Mouse (Mus musculus): Measurements from ENCODE around the gene Bfsp1. TPM values are rescaled to one million over a fixed set of nuclear protein-coding genes. Genes with fewer than 3 reads are reported as not detected.

Gene Bfsp1
- polyA plus RNA-seq, 1 experiment from 2014 or later = 2.2 TPM

GRCm38 (mm10) chr2:143806924-143807664, 55.9 kb downstream of the Bfsp1 start:
- H3K27ac ChIP-seq = no peak overlapping the region
- H3K9me3 ChIP-seq = no peaks in the 10 kb centered on the region
- 68% methylated on average over 9 of the region's 9 CpGs for WGBS
- no peaks in the 10 kb centered on the region for H3K36me3 ChIP-seq
- H3K4me1 ChIP-seq = peaks cover 12% of the 10 kb centered on the region; the same call in 1 of the 2 replicates
- no peaks in the 10 kb centered on the region for H3K27me3 ChIP-seq (ENCODE audit: insufficient read depth, poor library complexity, severe bottlenecking)
- DNase-seq (ENCODE audit: low spot score) = peak; percentile 19
- no peak overlapping the region for H3K4me3 ChIP-seq

DNA sequence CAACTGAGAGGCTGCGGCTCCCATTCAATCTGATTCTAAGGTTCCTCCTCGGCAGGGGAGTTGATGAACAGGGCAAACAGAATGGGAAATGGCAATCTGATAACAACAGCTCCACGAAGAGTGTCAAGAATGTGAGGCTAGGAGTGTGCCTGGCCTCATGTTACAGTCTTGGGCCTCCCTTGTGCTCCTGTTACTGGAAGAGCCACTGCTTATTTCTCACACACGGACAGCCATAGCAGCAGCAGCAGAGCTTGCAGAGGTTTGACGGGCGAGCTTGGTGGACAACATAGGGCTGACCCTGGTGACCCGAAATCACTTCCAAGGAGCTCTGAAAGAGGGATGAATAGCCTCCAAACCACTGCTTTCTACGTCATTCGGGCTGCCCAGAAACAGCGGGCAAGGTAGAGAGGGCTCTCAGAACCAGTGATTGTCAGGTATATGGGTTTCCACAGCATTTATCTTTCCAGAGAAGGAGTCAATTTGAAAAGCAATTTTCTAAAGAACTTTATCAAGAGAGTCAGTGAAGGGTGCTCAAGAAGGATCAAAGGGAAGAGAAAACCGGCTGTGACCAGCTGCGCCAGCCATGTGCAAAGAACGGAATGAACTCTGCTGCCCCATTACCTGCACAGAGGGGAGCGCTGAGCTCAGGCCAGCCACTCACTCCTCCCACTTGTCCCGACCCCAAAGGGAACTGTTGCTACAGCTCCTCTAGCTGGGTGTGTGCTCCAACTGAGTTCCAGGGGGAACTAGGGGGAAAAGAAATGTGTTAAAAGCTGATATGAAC, 56.6 kb downstream of the Bfsp1 start:
- no peaks in the 10 kb centered on the region for H3K27me3 ChIP-seq (ENCODE audit: insufficient read depth, poor library complexity, severe bottlenecking)
- H3K4me1 ChIP-seq = peaks cover 12% of the 10 kb centered on the region; the same call in 1 of the 2 replicates
- DNase-seq (ENCODE audit: low spot score) = peak; percentile 66
- no peak overlapping the region for H3K4me3 ChIP-seq
- H3K9me3 ChIP-seq = no peaks in the 10 kb centered on the region
- 58% methylated on average over 15 of the region's 15 CpGs for WGBS
- no peaks in the 10 kb centered on the region for H3K36me3 ChIP-seq
- H3K27ac ChIP-seq = no peak overlapping the region

- H3K27ac ChIP-seq = no peak overlapping the region
- peak; percentile 66 for DNase-seq (ENCODE audit: low spot score)
- H3K4me1 ChIP-seq = peaks cover 2% of the 10 kb centered on the region; the same call in 1 of the 2 replicates
- 81% methylated on average over 5 of the region's 5 CpGs for WGBS
- H3K9me3 ChIP-seq = no peaks in the 10 kb centered on the region
- H3K4me3 ChIP-seq = no peak overlapping the region
- H3K27me3 ChIP-seq (ENCODE audit: insufficient read depth, poor library complexity, severe bottlenecking) = no peaks in the 10 kb centered on the region
- no peaks in the 10 kb centered on the region for H3K36me3 ChIP-seq
Measured at GRCm38 (mm10) chr2:143801097-143801496, 61.9 kb downstream of the Bfsp1 start.

- Histone ChIP-seq H3K27me3 (ENCODE audit: insufficient read depth, poor library complexity, severe bottlenecking) (no peaks in the 10 kb centered on the region), H3K36me3 (no peaks in the 10 kb centered on the region), H3K27ac (no peak overlapping the region), H3K4me1 (no peaks in the 10 kb centered on the region), H3K4me3 (no peak overlapping the region), H3K9me3 (no peaks in the 10 kb centered on the region)
- 76% methylated on average over 4 of the region's 4 CpGs for WGBS
- DNase-seq (ENCODE audit: low spot score) = no peak
Measured at GRCm38 (mm10) chr2:143796335-143797013, 66.5 kb downstream of the Bfsp1 start.

DNA sequence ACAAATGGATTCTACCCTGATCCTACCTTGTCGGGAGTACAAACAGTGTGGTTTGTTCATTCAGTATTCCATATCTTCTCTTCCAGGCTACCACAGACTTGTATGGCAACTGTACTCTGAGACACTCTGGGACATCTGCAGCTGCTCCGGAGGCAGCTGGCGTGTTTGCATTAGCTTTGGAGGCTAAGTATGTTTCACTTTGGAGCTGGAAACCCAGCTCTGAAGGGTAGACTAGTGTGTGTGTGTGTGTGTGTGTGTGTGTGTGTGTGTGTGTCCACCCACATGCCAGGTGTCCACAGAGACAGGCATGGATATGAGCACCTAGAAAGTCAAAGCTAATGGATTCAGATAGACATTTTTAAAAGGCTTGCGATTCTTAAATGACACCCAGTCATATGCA, 67.1 kb downstream of the Bfsp1 start:
- Histone ChIP-seq H3K27ac (no peak overlapping the region), H3K36me3 (no peaks in the 10 kb centered on the region), H3K27me3 (ENCODE audit: insufficient read depth, poor library complexity, severe bottlenecking) (no peaks in the 10 kb centered on the region), H3K4me1 (no peaks in the 10 kb centered on the region), H3K9me3 (no peaks in the 10 kb centered on the region), H3K4me3 (no peak overlapping the region)
- WGBS = 83% methylated on average over 4 of the region's 4 CpGs
- no peak for DNase-seq (ENCODE audit: low spot score)

DNA sequence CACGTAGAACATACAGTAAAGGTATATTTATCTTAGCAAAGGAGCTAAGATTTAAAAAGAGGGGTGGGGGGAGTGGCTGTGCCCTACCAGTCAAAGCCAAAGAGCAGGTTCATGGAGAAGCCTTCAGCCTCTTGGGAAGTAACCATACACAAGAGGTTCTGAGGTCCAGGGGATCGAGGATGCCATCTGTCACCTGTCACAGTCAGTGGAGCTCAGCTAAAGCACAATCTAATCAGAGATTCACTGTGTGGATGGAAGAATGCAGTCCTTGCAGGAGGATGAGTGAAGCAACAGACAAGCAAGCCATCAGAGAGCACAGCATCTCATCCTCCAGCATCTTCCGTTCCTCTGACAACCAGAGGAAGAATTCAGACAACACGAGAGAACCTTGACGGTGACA, 73.1 kb downstream of the Bfsp1 start:
- no peak overlapping the region for H3K4me3 ChIP-seq
- no peaks in the 10 kb centered on the region for H3K4me1 ChIP-seq
- no peaks in the 10 kb centered on the region for H3K27me3 ChIP-seq (ENCODE audit: insufficient read depth, poor library complexity, severe bottlenecking)
- 77% methylated on average over 5 of the region's 5 CpGs for WGBS
- no peaks in the 10 kb centered on the region for H3K9me3 ChIP-seq
- DNase-seq (ENCODE audit: low spot score) = no peak
- H3K36me3 ChIP-seq = no peaks in the 10 kb centered on the region
- no peak overlapping the region for H3K27ac ChIP-seq

DNA sequence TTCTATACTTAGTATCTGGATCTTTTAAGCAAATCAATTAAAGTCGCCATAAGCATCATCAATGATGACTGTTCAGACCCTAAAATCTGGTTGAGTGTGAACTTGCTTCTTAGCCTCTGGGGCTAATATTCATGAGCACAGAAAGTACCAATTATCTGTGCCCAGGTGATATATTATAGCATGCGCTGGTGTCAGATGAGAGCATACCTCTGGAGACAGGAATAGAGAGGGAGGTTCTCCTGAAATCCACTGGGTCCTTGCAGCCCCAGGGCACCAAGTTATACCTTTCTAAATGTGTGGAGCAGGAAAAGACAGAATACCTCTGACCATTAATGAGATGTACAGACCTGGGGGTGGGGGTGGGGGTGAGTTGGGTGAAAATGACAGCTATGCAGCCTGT, 82.7 kb downstream of the Bfsp1 start:
- Histone ChIP-seq H3K4me1 (no peaks in the 10 kb centered on the region), H3K27me3 (ENCODE audit: insufficient read depth, poor library complexity, severe bottlenecking) (no peaks in the 10 kb centered on the region), H3K9me3 (no peaks in the 10 kb centered on the region), H3K4me3 (no peak overlapping the region), H3K27ac (no peak overlapping the region), H3K36me3 (no peaks in the 10 kb centered on the region)
- WGBS = 73% methylated on average over 2 of the region's 2 CpGs
- DNase-seq (ENCODE audit: low spot score) = no peak

Other genes with a start within 250 kb of the Bfsp1 start
- gene Dstn, start 52.1 kb upstream of the Bfsp1 start, polyA plus RNA-seq (2016; fragmentation: Nextera tagmentation; extraction: Ambion mirVana) = 746 and 989 TPM in 2 replicates
- 57.6 and 86.9 TPM in 2 replicates for gene Rrbp1, start 148.1 kb upstream of the Bfsp1 start, polyA plus RNA-seq (2016; fragmentation: Nextera tagmentation; extraction: Ambion mirVana)
- not detected in 2 replicates for gene Banf2, start 169.9 kb upstream of the Bfsp1 start, polyA plus RNA-seq (2016; fragmentation: Nextera tagmentation; extraction: Ambion mirVana)